Mouse (Mus musculus) T-helper 1 cell (primary cell): ENCODE measurements around the gene Gm10490.

ENCODE experiments used
- in situ Hi-C: fragments of 300-600 bp; cut with MboI, MseI; formaldehyde crosslinking; loops from one replicate; pipeline ENCODE4 v1.15.1; 2025; ENCODE audit warnings: high pct_unique_total_duplicates

Gene Gm10490

GRCm38 (mm10) chrX:7926266-7926665 lies 16.9 kb downstream of the Gm10490 start:
- in situ Hi-C loops, result no loop called here

GRCm38 (mm10) chrX:7927116-7927515 lies 17.8 kb downstream of the Gm10490 start:
- in situ Hi-C loops, result no loop called here

- in situ Hi-C loops, result no loop called here
Observed at GRCm38 (mm10) chrX:7928270-7928790, 19.0 kb downstream of the Gm10490 start, which contains the start of gene Eras. Gene Eras (minus strand): TSS chrX:7928607.

GRCm38 (mm10) chrX:7936874-7937273 lies 27.5 kb downstream of the Gm10490 start:
- in situ Hi-C loops, result no loop called here

- in situ Hi-C loops, result no loop called here
Observed at GRCm38 (mm10) chrX:7937667-7938066, 28.3 kb downstream of the Gm10490 start.

- in situ Hi-C loops, result no loop called here
Observed at GRCm38 (mm10) chrX:7945618-7946017, 36.3 kb downstream of the Gm10490 start.

- in situ Hi-C loops, result no loop called here
Observed at GRCm38 (mm10) chrX:7947108-7947899, 38.0 kb downstream of the Gm10490 start, which contains the start of gene Hdac6. Gene Hdac6 (minus strand): TSS chrX:7947889.

- in situ Hi-C loops, result no loop called here
Observed at GRCm38 (mm10) chrX:7947900-7948492, 38.7 kb downstream of the Gm10490 start.

- in situ Hi-C loops, result no loop called here
Observed at GRCm38 (mm10) chrX:7950091-7950490, 40.7 kb downstream of the Gm10490 start.

GRCm38 (mm10) chrX:7958868-7959267 lies 49.5 kb downstream of the Gm10490 start:
- in situ Hi-C loops, result no loop called here
